Mouse (Mus musculus) forebrain, embryonic 16.5 days (tissue): ENCODE data around the gene D5Ertd577e. TPM values are rescaled to one million over a fixed set of nuclear protein-coding genes. Genes with fewer than 3 reads are reported as not detected.
"Not testable (repeated sequence)": the region's sequence is repeated elsewhere in the genome, so short reads cannot be mapped to it uniquely, and the experiment has no call there.

Experiments
- ATAC-seq: fragments of 200-750 bp; cut with Nextera tagmentation; 2 replicates; pipeline ENCODE4 v1.8.0; 2017; ENCODE audit warnings: mild to moderate bottlenecking, moderate library complexity
- H3K27ac ChIP-seq: fragments of 300-500 bp; sonication (generic); 2 replicates; pipeline ENCODE4 v1.5.1; 2014; ENCODE audit warnings: low read length, control low read depth
- H3K27me3 ChIP-seq: fragments of 300-500 bp; sonication (generic); replicated peaks from 2 replicates; pipeline ENCODE4 v1.6.1; 2014; ENCODE audit warnings: low read length; ENCODE audit not compliant: control insufficient read depth, insufficient read depth
- H3K36me3 ChIP-seq: fragments of 300-500 bp; sonication (generic); 2 replicates; pipeline ENCODE4 v1.6.1; 2014; ENCODE audit not compliant: control insufficient read depth, insufficient read depth
- H3K4me1 ChIP-seq: fragments of 300-500 bp; sonication (generic); replicated peaks from 2 replicates; pipeline ENCODE4 v1.6.1; 2014; ENCODE audit warnings: low read length; ENCODE audit not compliant: control insufficient read depth, insufficient read depth
- H3K4me2 ChIP-seq: fragments of 300-500 bp; sonication (generic); 2 replicates; pipeline ENCODE4 v1.6.1; 2014; ENCODE audit warnings: mild to moderate bottlenecking, low read length, control low read depth
- H3K4me3 ChIP-seq: fragments of 300-500 bp; sonication (generic); replicated peaks from 2 replicates; pipeline ENCODE4 v1.5.1; 2014; ENCODE audit warnings: mild to moderate bottlenecking, low read length, control low read depth
- H3K9ac ChIP-seq: fragments of 300-500 bp; sonication (generic); replicated peaks from 2 replicates; pipeline ENCODE4 v1.6.1; 2014; ENCODE audit warnings: low read depth, low read length, control low read depth
- H3K9me3 ChIP-seq: fragments of 300-500 bp; sonication (generic); 2 replicates; pipeline ENCODE4 v1.6.1; 2016; ENCODE audit warnings: low read length; ENCODE audit not compliant: control insufficient read depth
- WGBS: fragments of 180-500 bp; shearing (Covaris S2); extraction: QIAGEN DNeasy Blood & Tissue Kit; methylation state at CpG from one replicate; pipeline ENCODE4 v1.1.7; 2014; 5-methylcytosine and 5-hydroxymethylcytosine counted together
- polyA plus RNA-seq: library from polyadenylated mRNA; unstranded; fragments of >200 nt; fragmentation: Nextera tagmentation; extraction: Ambion mirVana; gene quantifications from 2 replicates; pipeline ENCODE4 v1.2.1, GENCODE M21; 2015

The D5Ertd577e gene
- not detected in 2 replicates for polyA plus RNA-seq

DNA sequence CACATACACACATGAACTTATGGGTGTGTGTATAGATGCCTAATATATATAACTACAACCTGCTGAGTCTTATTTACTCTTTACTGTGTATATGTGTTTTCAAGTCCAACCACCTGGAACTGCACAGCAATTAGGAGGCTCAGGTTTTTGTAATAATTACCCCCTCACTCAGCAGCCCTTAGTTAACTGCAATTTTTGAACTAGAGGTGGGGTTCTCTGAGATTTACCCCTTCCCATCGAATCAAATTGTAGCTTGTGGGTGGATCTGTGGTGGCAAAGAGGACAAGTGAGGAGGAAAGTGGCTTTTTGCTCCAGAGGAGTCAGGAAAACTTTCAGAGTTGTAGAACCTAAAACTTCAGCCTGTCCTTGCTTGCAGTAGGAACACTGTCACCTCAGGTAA is at the start of gene D5Ertd577e:
TSS of gene D5Ertd577e (plus strand) at position 301 of the 400 bp plus-strand sequence.
- not testable (repeated sequence) for H3K27me3 ChIP-seq, H3K4me2 ChIP-seq, H3K27ac ChIP-seq, H3K9ac ChIP-seq, H3K4me3 ChIP-seq, ATAC-seq, H3K9me3 ChIP-seq, H3K36me3 ChIP-seq, H3K4me1 ChIP-seq
- WGBS, result 32% methylated on average over 1 of the region's 1 CpGs

DNA sequence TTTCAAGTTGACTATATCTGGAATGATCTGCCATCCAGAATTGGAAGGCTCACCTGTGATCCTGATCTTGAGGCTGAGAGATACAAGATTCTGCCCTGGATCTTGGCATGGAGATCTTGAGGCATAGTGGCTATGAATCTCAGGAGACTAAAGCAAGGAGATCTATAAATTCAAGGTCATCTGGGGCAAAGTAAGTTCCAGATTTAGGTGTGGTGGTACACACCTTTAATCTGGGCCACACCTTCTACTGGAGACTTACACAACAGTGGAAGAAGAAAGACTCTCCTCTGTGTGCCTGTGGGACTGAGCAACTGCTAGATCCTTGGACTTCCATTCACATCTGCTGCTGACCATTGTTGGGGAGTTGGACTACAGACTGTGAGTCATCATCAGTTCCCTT is 53.9 kb downstream of the D5Ertd577e start, which contains the start of gene Gm3286:
TSS of gene Gm3286 (plus strand) at position 301 of the 400 bp plus-strand sequence.
- not testable (repeated sequence) for H3K9ac ChIP-seq, H3K36me3 ChIP-seq, H3K9me3 ChIP-seq, H3K27ac ChIP-seq, H3K4me3 ChIP-seq, H3K27me3 ChIP-seq, H3K4me1 ChIP-seq, ATAC-seq, H3K4me2 ChIP-seq

Other genes with a start within 250 kb of the D5Ertd577e start
- not detected in 2 replicates for gene Gm10424, start 184.0 kb upstream of the D5Ertd577e start, polyA plus RNA-seq
- gene Gm3259, start 150.9 kb upstream of the D5Ertd577e start, polyA plus RNA-seq, result not detected in 2 replicates
- not detected in 2 replicates for gene Gm3286, start 54.0 kb downstream of the D5Ertd577e start, polyA plus RNA-seq
- gene Gm7971, start 138.1 kb downstream of the D5Ertd577e start, polyA plus RNA-seq, result not detected in 2 replicates